Mouse (Mus musculus) spleen, adult 2 months (tissue): ENCODE data around the gene Fhad1.

ENCODE experiments used
- CTCF ChIP-seq: fragments of 200-500 bp; IDR thresholded peaks from 2 replicates; pipeline ENCODE4 v1.5.1; 2011; ENCODE audit warnings: mild to moderate bottlenecking, inconsistent platforms; ENCODE audit not compliant: insufficient read depth, insufficient read length, insufficient replicate concordance; ENCODE audit errors: extremely low read depth
- POLR2A ChIP-seq: fragments of 200-500 bp; IDR thresholded peaks from 2 replicates; pipeline ENCODE4 v1.6.1; 2011; ENCODE audit warnings: low read depth, low read length, inconsistent platforms

DNA sequence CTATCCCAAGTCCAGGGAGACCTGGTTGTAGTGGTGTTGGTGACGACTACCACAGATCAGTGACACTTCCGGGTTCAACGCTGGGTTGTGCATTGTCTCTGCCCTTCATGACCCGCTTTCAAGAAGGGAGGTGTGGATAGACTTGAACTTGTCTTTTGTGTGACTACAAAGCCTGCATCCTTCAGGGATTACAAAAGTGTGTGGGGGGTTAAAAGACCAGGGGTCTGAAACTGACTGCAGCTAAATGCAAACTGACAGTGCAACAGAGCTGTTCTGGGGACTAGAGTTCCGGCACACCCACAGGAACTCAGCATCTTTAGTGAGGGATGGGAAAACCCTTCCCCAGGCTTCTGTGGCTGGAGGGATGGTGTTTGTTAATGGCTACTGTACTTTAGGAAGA is 83.4 kb downstream of the Fhad1 start:
- no peak for TF ChIP-seq CTCF
- no peak for TF ChIP-seq POLR2A
